Mouse (Mus musculus) forebrain, embryonic 10.5 days (tissue): ENCODE measurements around the gene Gps1. TPM values are rescaled to one million over a fixed set of nuclear protein-coding genes. Genes with fewer than 3 reads are reported as not detected.
A peak's percentile ranks its signal among the peaks of the same experiment; 100 is the strongest.

ENCODE experiments used
- DNase-seq: peaks from one replicate; pipeline ENCODE4 v3.0.0-alpha.2; 2017; ENCODE audit warnings: low spot score; ENCODE audit errors: extremely low spot score
- H3K27ac ChIP-seq: fragments of 300-500 bp; sonication (generic); 2 replicates; pipeline ENCODE4 v1.5.1; 2016; ENCODE audit warnings: mild to moderate bottlenecking
- H3K27me3 ChIP-seq: fragments of 300-500 bp; sonication (generic); 2 replicates; pipeline ENCODE4 v1.6.1; 2016; ENCODE audit warnings: mild to moderate bottlenecking; ENCODE audit not compliant: poor library complexity, severe bottlenecking
- H3K36me3 ChIP-seq: fragments of 300-500 bp; sonication (generic); replicated peaks from 2 replicates; pipeline ENCODE4 v1.6.1; 2016; ENCODE audit warnings: mild to moderate bottlenecking, moderate library complexity
- H3K4me1 ChIP-seq: fragments of 300-500 bp; sonication (generic); 2 replicates; pipeline ENCODE4 v1.6.1; 2016
- H3K4me3 ChIP-seq: fragments of 300-500 bp; sonication (generic); 2 replicates; pipeline ENCODE4 v1.5.1; 2016; ENCODE audit warnings: mild to moderate bottlenecking, moderate library complexity
- H3K9me3 ChIP-seq: fragments of 300-500 bp; sonication (generic); 2 replicates; pipeline ENCODE4 v1.6.1; 2016; ENCODE audit warnings: mild to moderate bottlenecking, moderate library complexity
- WGBS: fragments of 180-500 bp; shearing (Covaris S2); methylation state at CpG from one replicate; pipeline ENCODE4 v1.1.7; 2016; 5-methylcytosine and 5-hydroxymethylcytosine counted together
- polyA plus RNA-seq: library from polyadenylated mRNA; unstranded; fragments of >200 nt; fragmentation: Nextera tagmentation; extraction: Ambion mirVana; gene quantifications from 2 replicates; pipeline ENCODE4 v1.2.1, GENCODE M21; 2016

Gps1 gene
- polyA plus RNA-seq, 1 experiment from 2014 or later = 281 TPM

DNA sequence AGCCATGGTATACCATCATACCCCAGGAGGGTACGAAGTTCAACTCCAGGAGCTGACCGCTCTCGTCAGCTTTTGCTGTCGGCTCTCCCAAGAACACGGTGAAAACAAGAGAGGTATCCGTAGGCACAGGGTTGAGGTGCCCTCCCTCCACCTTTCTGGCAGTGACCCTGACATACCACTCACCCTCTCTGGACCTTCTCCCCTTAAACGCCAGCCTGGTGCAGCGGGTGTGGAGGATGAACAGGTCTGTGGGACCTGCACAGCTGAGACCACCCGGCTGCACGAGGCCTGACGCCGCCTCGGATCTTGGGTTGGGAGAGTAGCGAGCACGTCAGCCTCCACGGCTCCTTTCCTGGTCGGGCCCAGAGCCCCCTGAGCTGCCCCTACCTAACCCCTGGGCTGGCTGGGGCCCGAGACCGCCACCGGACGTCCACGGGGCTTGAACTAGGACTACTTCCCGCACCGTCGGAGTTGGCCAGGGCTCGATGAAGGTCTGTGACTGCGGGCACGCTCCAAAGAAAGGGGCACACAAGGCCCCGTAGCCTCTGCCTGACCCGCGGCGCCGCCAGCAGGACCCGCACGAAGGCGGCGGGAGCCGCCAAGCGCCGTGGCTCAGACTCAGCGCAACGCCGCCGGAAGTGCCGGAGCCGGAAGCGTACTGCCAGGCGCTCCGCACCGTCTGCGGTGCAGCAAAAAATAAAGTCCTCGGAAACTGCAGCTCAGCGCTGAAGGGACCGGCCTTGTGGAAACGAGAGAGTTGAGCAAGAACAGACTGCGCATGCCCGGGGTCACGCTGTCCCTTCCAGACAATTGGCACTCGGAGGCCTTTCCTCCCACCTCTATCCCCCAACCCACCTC lies 11.9 kb downstream of the Gps1 start, which contains the start of gene Dus1l:
Gene Dus1l (minus strand): TSS at position 648 of the 858 bp plus-strand sequence.
- Histone ChIP-seq H3K9me3 (no peaks in the 10 kb centered on the region), H3K27me3 (no peaks in the 10 kb centered on the region), H3K4me1 (peaks cover 34% of the 10 kb centered on the region), H3K36me3 (peaks cover 40% of the 10 kb centered on the region), H3K4me3 (peak within 1 kb of the TSS; percentile 70), H3K27ac (peak within 1 kb of the TSS; percentile 88)
- WGBS = 2% methylated on average over 59 of the region's 59 CpGs
- DNase-seq = peak; percentile 98

DNA sequence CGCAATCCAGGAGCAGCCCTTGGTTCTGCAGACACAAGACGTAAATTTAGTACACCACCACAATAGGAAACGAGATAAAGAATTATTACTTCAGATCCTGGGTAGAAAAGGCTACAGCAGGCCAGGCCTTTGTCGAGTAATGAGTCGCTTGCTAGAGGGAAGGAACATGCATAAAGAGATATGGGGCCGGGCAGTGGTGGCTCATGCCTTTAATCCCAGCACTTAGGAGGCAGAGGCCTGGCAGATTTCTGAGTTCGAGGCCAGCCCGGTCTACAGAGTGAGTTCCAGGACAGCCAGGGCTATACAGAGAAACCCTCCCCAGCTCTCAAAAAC lies 12.5 kb downstream of the Gps1 start:
- Histone ChIP-seq H3K4me3 (peak overlapping the region; percentile 70), H3K27ac (peak overlapping the region; percentile 88), H3K4me1 (peaks cover 34% of the 10 kb centered on the region), H3K27me3 (no peaks in the 10 kb centered on the region), H3K9me3 (no peaks in the 10 kb centered on the region), H3K36me3 (peaks cover 34% of the 10 kb centered on the region)
- DNase-seq = no peak
- WGBS = 35% methylated on average over 8 of the region's 8 CpGs

DNA sequence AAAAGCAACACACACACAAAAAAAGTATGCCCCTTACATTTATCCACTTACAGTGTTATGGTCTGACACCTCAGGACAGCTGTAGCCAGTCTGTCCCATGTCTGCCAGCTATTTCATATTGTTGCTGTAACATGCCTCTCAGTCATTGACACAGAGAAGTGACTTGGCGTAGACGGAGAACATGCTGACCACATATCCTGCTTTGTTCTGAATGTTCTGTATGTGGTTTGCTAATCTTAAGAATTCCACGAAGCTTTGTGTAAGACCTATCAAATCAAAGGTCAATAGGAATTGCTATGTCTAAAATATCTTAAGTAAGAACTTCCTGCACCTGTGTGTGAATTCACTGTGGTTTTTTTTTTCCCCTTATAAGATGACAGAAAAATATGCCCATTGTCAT lies 14.2 kb downstream of the Gps1 start:
- Histone ChIP-seq H3K9me3 (no peaks in the 10 kb centered on the region), H3K4me1 (peaks cover 34% of the 10 kb centered on the region), H3K4me3 (no peak overlapping the region), H3K27me3 (no peaks in the 10 kb centered on the region), H3K36me3 (peaks cover 17% of the 10 kb centered on the region), H3K27ac (no peak overlapping the region)
- WGBS = 90% methylated on average over 3 of the region's 3 CpGs
- no peak for DNase-seq

DNA sequence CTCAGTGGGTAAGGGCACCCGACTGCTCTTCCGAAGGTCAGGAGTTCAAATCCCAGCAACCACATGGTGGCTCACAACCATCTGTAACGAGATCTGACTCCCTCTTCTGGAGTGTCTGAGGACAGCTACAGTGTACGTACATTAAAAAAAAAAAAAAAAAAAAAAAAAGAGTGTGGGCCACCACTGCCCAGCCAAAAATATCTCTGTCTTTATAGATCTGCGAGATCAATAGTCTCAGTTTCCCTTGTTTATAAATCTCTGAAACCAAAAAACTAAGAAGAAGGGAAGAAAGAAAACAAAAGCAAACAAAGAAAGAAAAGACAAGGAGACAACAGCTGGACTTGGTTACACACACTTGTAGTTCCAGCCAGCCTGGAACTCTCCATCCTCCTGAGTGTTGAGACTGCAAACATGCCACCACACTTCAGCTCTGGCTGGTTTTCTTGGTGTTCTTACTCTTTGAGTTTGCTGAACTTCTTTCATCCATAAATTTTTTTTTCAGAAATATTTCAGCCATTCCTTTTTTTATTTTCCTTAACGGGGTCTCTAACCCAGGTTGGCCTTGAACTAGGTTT lies 15.3 kb downstream of the Gps1 start:
- Histone ChIP-seq H3K9me3 (no peaks in the 10 kb centered on the region), H3K27me3 (no peaks in the 10 kb centered on the region), H3K27ac (peak overlapping the region; percentile 78), H3K36me3 (peaks cover 6% of the 10 kb centered on the region), H3K4me3 (peak overlapping the region; percentile 28; the same call in 1 of the 2 replicates), H3K4me1 (peaks cover 34% of the 10 kb centered on the region)
- no peak for DNase-seq
- WGBS = 76% methylated on average over 6 of the region's 6 CpGs

DNA sequence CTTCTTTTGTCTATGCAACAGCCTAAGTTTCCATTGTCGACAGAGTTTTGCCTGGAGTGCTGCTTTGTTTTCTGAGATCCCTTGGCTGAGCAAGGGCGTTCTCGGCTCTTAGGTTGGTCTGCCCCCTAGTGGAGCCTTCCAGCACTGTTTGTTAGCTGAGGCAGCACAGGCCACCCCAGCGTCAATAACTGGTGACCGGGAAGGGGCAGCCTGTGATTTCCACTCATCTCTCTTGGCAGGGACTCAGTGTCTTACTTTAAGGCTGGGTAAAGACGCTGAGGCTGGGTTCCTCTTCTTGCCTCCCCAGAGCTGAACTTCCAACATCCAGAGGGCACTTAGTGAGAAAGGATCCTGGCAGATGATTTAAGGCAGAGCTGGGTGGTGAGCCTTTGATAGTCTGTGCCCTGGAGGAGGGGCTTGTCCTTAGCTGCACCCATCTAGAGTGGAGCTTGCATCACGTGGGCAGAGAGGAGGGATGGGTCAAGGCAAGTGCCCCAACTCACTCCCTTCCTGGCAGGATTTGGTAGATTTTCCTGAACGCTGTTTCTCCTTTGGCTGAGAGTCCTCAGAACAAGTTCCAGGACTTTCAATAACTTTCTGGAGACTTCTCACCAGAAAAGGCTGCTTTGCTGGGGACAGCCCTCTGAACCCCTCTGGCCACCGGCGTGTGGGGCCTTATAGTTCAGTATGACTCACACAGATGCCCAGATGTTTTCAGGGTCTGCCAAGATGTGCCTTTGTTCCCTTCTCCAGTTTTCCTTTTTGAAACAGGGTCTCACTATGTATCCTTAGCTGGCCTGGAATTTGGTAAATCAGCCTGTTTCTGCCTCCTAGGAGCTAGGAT lies 16.2 kb downstream of the Gps1 start:
- peak overlapping the region; percentile 28 for H3K4me3 ChIP-seq
- peaks cover 25% of the 10 kb centered on the region for H3K4me1 ChIP-seq
- H3K27ac ChIP-seq = peak overlapping the region; percentile 78
- WGBS = 14% methylated on average over 10 of the region's 10 CpGs
- H3K36me3 ChIP-seq = peaks cover 6% of the 10 kb centered on the region
- peak; percentile 89 for DNase-seq
- H3K9me3 ChIP-seq = no peaks in the 10 kb centered on the region
- H3K27me3 ChIP-seq = no peaks in the 10 kb centered on the region

DNA sequence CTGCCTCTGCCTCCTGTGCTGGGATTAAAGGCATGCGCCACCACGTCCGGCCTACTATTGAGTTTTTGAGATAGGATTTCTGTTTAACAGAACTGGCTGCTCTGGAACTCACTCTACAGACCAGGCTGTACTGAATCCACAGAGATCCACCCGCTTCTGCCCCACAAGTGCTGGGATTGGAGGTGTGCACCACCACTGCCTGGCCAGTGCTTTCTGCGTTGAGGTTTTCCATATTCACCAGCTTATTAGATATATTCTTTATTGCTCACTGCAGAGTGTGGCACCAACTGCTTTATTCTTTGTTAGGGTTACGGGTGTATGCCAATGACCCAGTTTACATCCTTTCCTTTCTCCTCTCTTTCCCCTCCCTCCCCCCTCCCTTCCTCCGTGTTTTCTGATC lies 20.2 kb downstream of the Gps1 start:
- peaks cover 12% of the 10 kb centered on the region for H3K4me1 ChIP-seq
- WGBS = 82% methylated on average over 7 of the region's 7 CpGs

DNA sequence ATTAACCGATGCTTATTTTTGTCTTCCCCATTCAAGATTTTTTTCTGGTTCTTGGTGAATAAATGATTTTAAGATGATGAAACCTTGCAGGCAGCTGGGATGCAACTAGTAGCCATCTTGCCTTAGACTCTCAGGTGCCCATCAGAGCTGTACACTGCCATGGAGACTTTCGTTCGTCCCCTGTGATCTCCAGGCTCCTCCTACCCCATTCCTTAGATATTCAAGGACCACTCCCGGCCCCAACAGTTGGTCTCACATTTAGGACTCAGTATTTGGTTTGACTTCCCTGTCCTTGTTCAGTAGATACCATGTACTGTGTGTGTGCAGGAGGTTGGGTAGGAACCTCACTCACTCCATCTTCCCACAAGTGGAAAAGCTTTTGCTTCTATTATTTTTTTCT lies 20.7 kb downstream of the Gps1 start:
- Histone ChIP-seq H3K4me1 (peaks cover 9% of the 10 kb centered on the region), H3K27ac (no peak overlapping the region), H3K4me3 (no peak overlapping the region), H3K36me3 (peaks cover 51% of the 10 kb centered on the region), H3K27me3 (no peaks in the 10 kb centered on the region), H3K9me3 (no peaks in the 10 kb centered on the region)
- DNase-seq = no peak
- WGBS = 82% methylated on average over 4 of the region's 4 CpGs

More for the DNA sequence above, 20.2 kb downstream of the Gps1 start:
- Histone ChIP-seq H3K27me3 (no peaks in the 10 kb centered on the region), H3K9me3 (no peaks in the 10 kb centered on the region), H3K36me3 (peaks cover 46% of the 10 kb centered on the region), H3K27ac (no peak overlapping the region), H3K4me3 (no peak overlapping the region)
- DNase-seq = no peak

DNA sequence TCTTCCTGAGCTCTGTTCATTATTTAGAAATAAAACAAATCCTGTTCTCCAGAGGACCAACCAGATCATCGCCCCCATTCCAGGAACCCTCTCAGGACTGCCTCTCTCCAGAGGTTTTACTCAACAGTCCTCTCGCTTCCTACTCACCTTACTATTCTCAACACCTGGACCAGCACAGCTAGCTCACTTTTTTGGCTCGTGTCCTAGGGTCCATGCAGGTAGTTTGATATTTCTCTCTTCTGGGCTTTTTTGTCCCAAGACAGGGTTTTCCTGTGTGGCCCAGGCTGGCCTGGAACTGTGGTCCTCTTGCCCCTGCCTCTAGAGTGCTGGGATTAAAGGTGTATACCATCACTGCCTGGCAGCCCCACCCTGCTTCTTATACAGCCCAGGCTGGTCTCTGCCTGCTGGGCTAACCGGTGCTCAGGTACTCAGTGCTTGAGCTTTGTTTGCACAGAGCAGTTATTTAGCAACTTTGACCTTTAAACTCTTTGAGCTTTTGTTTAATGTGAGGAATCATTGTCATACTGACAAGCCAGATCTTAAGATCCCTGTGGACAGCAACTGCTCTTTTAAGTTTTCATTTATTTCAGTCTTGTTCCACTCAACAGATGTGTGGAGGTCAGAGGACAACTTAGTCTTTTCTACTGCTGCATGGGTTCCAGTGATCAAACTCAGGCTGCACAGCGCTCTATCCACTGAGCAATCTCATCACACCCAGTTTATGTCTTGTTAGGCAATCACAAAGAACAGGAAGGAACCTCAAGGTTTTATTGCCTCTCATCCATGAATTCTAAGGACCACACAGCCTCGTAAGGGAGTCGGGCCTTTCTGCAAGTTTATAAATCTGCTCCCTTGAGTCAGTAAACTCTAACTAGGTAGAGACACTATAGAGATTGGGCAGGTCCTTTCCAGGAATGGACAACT lies 21.6 kb downstream of the Gps1 start:
- Histone ChIP-seq H3K27ac (no peak overlapping the region), H3K4me1 (peaks cover under 1% of the 10 kb centered on the region; the same call in 1 of the 2 replicates), H3K9me3 (no peaks in the 10 kb centered on the region), H3K4me3 (no peak overlapping the region), H3K27me3 (no peaks in the 10 kb centered on the region), H3K36me3 (peaks cover 60% of the 10 kb centered on the region)
- 90% methylated on average over 7 of the region's 7 CpGs for WGBS
- DNase-seq = no peak

DNA sequence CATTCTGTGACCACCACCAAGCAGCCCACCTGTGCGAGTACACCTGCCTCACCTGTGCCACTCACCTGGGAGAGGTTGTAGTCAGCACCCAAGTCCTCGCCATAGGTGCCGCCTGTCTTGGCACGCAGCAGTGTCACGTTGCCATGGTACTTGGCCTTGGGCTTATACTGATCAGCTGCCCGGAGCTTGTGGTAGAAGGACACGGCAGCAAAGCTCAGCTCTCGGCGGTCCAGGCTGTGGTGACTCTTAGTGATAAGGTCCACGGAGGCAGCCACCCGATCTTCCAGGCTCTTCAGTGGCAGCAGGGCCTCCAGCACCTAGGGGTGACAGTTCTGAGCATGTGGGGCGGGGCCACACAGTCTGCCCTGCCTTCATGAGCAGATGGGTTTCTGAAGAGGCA lies 23.9 kb downstream of the Gps1 start:
- no peak overlapping the region for H3K27ac ChIP-seq
- no peaks in the 10 kb centered on the region for H3K4me1 ChIP-seq
- H3K27me3 ChIP-seq = no peaks in the 10 kb centered on the region
- 93% methylated on average over 12 of the region's 12 CpGs for WGBS
- H3K9me3 ChIP-seq = no peaks in the 10 kb centered on the region
- H3K4me3 ChIP-seq = no peak overlapping the region
- H3K36me3 ChIP-seq = peaks cover 84% of the 10 kb centered on the region
- no peak for DNase-seq

DNA sequence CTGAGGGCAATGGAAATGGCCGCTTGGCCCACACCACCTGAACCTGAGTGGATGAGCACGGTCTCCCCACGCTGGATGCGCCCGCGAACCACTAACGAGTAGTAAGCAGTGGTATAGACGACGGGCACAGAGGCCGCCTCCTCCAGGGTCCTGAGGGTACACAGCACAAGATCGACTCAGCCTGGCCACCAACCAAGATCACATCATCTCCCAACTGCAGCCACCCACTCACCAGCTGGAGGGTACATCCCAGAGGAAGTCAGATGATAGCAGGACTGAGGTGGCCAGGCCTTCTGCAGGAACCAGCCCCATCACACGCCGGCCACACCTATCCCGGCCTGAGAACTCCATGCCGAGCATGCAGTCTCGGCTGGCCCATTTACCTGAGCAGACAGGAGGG lies 28.0 kb downstream of the Gps1 start:
- H3K36me3 ChIP-seq = peaks cover 100% of the 10 kb centered on the region
- no peaks in the 10 kb centered on the region for H3K9me3 ChIP-seq
- no peak for DNase-seq
- no peak overlapping the region for H3K27ac ChIP-seq
- 96% methylated on average over 16 of the region's 16 CpGs for WGBS
- H3K4me3 ChIP-seq = 0 out of 2 replicates have a peak overlapping the region, but pooled peaks have one; percentile 2
- H3K4me1 ChIP-seq = no peaks in the 10 kb centered on the region
- no peaks in the 10 kb centered on the region for H3K27me3 ChIP-seq

DNA sequence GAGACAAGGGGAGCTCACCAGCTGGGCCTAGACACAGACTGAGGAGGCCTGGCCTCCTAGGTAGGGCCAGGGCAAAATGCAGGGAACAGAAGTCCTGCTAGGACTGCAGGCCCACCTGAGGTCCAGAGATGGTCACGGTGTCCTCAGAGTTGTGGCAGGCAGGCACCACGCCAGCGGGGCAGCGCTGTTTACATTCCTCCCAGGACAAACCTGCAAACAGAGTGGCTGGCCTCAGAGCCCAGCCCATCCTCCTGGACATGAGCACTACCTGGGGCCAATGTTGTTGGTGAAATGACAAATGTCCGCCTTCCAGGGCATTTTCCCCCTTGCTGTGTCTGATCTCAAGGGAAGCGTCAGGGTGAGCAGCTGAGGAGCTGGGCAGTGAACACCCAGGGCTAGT lies 33.3 kb downstream of the Gps1 start:
- H3K4me1 ChIP-seq = peaks cover 19% of the 10 kb centered on the region
- no peak overlapping the region for H3K4me3 ChIP-seq
- peaks cover 100% of the 10 kb centered on the region for H3K36me3 ChIP-seq
- H3K27ac ChIP-seq = no peak overlapping the region
- H3K27me3 ChIP-seq = no peaks in the 10 kb centered on the region
- no peaks in the 10 kb centered on the region for H3K9me3 ChIP-seq
- DNase-seq = no peak
- 93% methylated on average over 6 of the region's 6 CpGs for WGBS

DNA sequence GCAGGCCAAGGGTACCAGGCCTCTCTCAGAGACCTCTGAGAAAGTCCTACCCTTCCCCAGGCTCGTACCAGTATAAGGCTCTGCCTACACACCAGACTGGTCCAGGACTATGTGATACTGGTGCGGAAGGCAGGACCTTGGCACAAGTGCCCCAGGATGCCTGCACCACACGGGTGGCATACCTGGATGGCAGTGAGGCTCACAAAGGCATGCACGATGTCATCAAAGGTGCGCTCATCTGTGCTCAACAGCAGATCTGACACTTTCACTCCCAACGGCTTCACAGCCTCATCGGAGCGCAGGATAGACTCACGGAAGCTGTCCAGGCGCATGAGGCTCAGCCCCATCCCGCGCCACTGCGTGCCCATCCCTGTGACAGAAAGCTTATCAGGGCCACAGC lies 34.2 kb downstream of the Gps1 start:
- no peak overlapping the region for H3K27ac ChIP-seq
- no peak overlapping the region for H3K4me3 ChIP-seq
- peaks cover 28% of the 10 kb centered on the region for H3K4me1 ChIP-seq
- no peaks in the 10 kb centered on the region for H3K9me3 ChIP-seq
- no peaks in the 10 kb centered on the region for H3K27me3 ChIP-seq
- peaks cover 98% of the 10 kb centered on the region for H3K36me3 ChIP-seq
- DNase-seq = no peak
- WGBS = 96% methylated on average over 13 of the region's 13 CpGs
